Mouse (Mus musculus): ENCODE data around the gene Mob3b.

DNA sequence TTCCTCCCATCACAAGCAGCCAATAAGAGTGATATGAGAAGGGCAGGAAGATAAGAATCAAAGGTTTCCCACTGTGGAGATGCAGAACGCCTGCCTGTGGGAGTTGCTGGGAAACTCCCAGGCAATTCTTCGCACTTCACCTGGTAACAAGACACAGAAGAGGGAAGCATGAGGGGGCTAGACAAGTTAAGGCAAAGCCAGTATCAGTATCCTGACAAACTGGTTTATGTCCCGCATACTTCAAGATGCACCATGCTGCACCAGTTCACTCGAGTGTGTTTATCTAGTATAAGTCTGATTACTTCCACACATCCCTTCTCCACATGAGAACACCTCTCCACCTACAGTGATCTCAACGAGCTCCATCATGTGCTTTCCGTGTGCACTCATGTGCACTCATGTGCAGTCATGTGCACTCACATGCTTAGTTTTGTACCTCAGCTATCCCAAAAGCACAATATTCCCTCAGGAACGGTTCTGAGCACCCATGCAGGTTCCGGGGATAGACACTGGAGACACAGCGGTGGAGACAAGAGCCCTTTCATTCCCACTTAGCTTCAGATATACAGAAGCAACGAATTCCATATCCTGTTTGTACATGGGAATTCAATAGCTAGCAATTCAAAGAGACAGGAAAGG is 74.7 kb downstream of the Mob3b start:
- TF ChIP-seq GATA1 (IDR thresholded peaks at IDR 0.05; ENCODE audit: borderline replicate concordance, low read length) (no peak), CTCF (IDR thresholded peaks at IDR 0.05; ENCODE audit: low read depth, low read length) (no peak), POLR2AphosphoS5 (IDR thresholded peaks at IDR 0.05; ENCODE audit: insufficient replicate concordance, low read depth, low read length) (no peak), TAL1 (conservative IDR thresholded peaks at IDR 0.05; ENCODE audit: low read depth, low read length) (no peak)

Measured in G1E (cell line).